Mouse (Mus musculus) CH12.LX (cell line): Measurements from ENCODE around the gene Sgcb. TPM values are rescaled to one million over a fixed set of nuclear protein-coding genes. Genes with fewer than 3 reads are reported as not detected.

Experiments used
- DNase-seq: peaks from one replicate; pipeline ENCODE4 v3.0.0-alpha.2; 2013; ENCODE audit errors: extremely low read depth
- H3K27ac ChIP-seq: 2 replicates; pipeline ENCODE4 v1.5.1; 2012; ENCODE audit warnings: low read depth, mild to moderate bottlenecking, control low read depth, moderate library complexity; ENCODE audit not compliant: insufficient read depth
- H3K27me3 ChIP-seq: replicated peaks from 2 replicates; pipeline ENCODE3; 2012; ENCODE audit warnings: inconsistent platforms
- H3K36me3 ChIP-seq, 2 experiments: replicated peaks in 1 of 2; 2 replicates each; pipeline versions ENCODE3 to v1.6.1; 2012; ENCODE audit warnings: inconsistent platforms in 1 of 2, low read length in 1 of 2, mild to moderate bottlenecking in 1 of 2, mixed read lengths in 1 of 2, moderate library complexity in 1 of 2; ENCODE audit not compliant: control insufficient read depth in 1 of 2, insufficient read depth in 1 of 2
- H3K4me1 ChIP-seq, 2 experiments: 2 replicates each; pipeline ENCODE4 v1.6.1; 2012; ENCODE audit warnings: inconsistent platforms in 1 of 2, moderate library complexity in 1 of 2; ENCODE audit not compliant: insufficient read depth in 2 of 2, control insufficient read depth in 1 of 2
- H3K4me2 ChIP-seq: 2 replicates; pipeline ENCODE4 v1.6.1; 2012; ENCODE audit warnings: low read depth, mild to moderate bottlenecking, control low read depth; ENCODE audit not compliant: poor library complexity, insufficient read depth, severe bottlenecking
- H3K4me3 ChIP-seq, 3 experiments: fragments of 150-350 bp in 1 of 3; sonication (generic) in 1 of 3; replicated peaks in 1 of 3; 2 replicates each; pipeline versions ENCODE3 to v1.5.1; 2011 to 2012; ENCODE audit warnings: low read depth in 2 of 3, low read length in 2 of 3, mild to moderate bottlenecking in 2 of 3, moderate library complexity in 2 of 3, control low read depth in 1 of 3, improper control_type of control experiment in 1 of 3, inconsistent platforms in 1 of 3, mixed read lengths in 1 of 3; ENCODE audit not compliant: poor library complexity in 1 of 3
- H3K79me2 ChIP-seq: replicated peaks from 2 replicates; pipeline ENCODE4 v1.6.1; 2012; ENCODE audit warnings: mild to moderate bottlenecking, moderate library complexity; ENCODE audit not compliant: control insufficient read depth, poor library complexity, insufficient read depth, severe bottlenecking; ENCODE audit errors: extremely low read depth
- H3K9ac ChIP-seq: 2 replicates; pipeline ENCODE4 v1.6.1; 2012; ENCODE audit warnings: low read depth, mild to moderate bottlenecking, control low read depth, moderate library complexity; ENCODE audit not compliant: insufficient read depth
- H3K9me3 ChIP-seq: replicated peaks from 2 replicates; pipeline ENCODE3; 2012; ENCODE audit warnings: low read length, inconsistent platforms, mixed read lengths
- BHLHE40 ChIP-seq: IDR thresholded peaks from 2 replicates; pipeline ENCODE4 v1.6.1; 2011; ENCODE audit warnings: mild to moderate bottlenecking, low read depth, low read length, improper control_type of control experiment
- CHD1 ChIP-seq: IDR thresholded peaks from 2 replicates; pipeline ENCODE4 v1.6.1; 2012; ENCODE audit warnings: low read depth, low read length, improper control_type of control experiment, inconsistent platforms
- CHD2 ChIP-seq: IDR thresholded peaks from 2 replicates; pipeline ENCODE4 v1.6.1; 2011; ENCODE audit warnings: low read length, improper control_type of control experiment
- CTCF ChIP-seq, 2 experiments: IDR thresholded peaks in 1 of 2; conservative IDR thresholded peaks in 1 of 2; 2 replicates each; pipeline ENCODE4 v1.5.1; 2011 to 2012; ENCODE audit warnings: low read depth in 2 of 2, low read length in 2 of 2, improper control_type of control experiment in 1 of 2, inconsistent platforms in 1 of 2, mild to moderate bottlenecking in 1 of 2, moderate library complexity in 1 of 2
- E2F4 ChIP-seq: IDR thresholded peaks from 2 replicates; pipeline ENCODE4 v1.6.1; 2011; ENCODE audit warnings: low read depth, low read length, improper control_type of control experiment; ENCODE audit not compliant: insufficient replicate concordance
- EP300 ChIP-seq: IDR thresholded peaks from 2 replicates; pipeline ENCODE4 v1.6.1; 2011; ENCODE audit warnings: low read length, improper control_type of control experiment
- ETS1 ChIP-seq: conservative IDR thresholded peaks from 2 replicates; pipeline ENCODE4 v1.6.1; 2012; ENCODE audit warnings: low read depth, mild to moderate bottlenecking, inconsistent platforms, low read length, improper control_type of control experiment, moderate library complexity
- GABPA ChIP-seq: IDR thresholded peaks from 2 replicates; pipeline ENCODE4 v1.6.1; 2012; ENCODE audit warnings: low read depth, low read length, improper control_type of control experiment, inconsistent platforms; ENCODE audit not compliant: insufficient replicate concordance
- IRF4 ChIP-seq: IDR thresholded peaks from 2 replicates; pipeline ENCODE4 v1.6.1; 2014; ENCODE audit warnings: low read depth, mild to moderate bottlenecking, inconsistent platforms, low read length, improper control_type of control experiment
- JUN ChIP-seq: IDR thresholded peaks from 2 replicates; pipeline ENCODE4 v1.6.1; 2011; ENCODE audit warnings: low read depth, mild to moderate bottlenecking, low read length, improper control_type of control experiment, moderate library complexity; ENCODE audit not compliant: insufficient read depth
- JUND ChIP-seq: conservative IDR thresholded peaks from 2 replicates; pipeline ENCODE4 v1.6.1; 2011; ENCODE audit warnings: low read depth, low read length, improper control_type of control experiment
- KAT2A ChIP-seq: IDR thresholded peaks from 2 replicates; pipeline ENCODE4 v1.6.1; 2012; ENCODE audit warnings: low read length, improper control_type of control experiment, inconsistent platforms; ENCODE audit not compliant: insufficient replicate concordance
- MAFK ChIP-seq: IDR thresholded peaks from 2 replicates; pipeline ENCODE4 v1.6.1; 2011; ENCODE audit warnings: low read length, improper control_type of control experiment; ENCODE audit not compliant: insufficient replicate concordance
- MAX ChIP-seq: IDR thresholded peaks from 2 replicates; pipeline ENCODE4 v1.6.1; 2011; ENCODE audit warnings: low read length, improper control_type of control experiment
- MEF2A ChIP-seq: IDR thresholded peaks from 2 replicates; pipeline ENCODE4 v1.6.1; 2014; ENCODE audit warnings: low read depth, mild to moderate bottlenecking, inconsistent platforms, low read length, improper control_type of control experiment, borderline replicate concordance
- MXI1 ChIP-seq: IDR thresholded peaks from 2 replicates; pipeline ENCODE4 v1.6.1; 2011; ENCODE audit warnings: mild to moderate bottlenecking, low read depth, low read length, improper control_type of control experiment
- MYC ChIP-seq: IDR thresholded peaks from 2 replicates; pipeline ENCODE4 v1.6.1; 2011; ENCODE audit warnings: low read depth, mild to moderate bottlenecking, improper control_type of control experiment, low read length
- NELFE ChIP-seq: IDR thresholded peaks from 2 replicates; pipeline ENCODE4 v1.6.1; 2011; ENCODE audit warnings: low read depth, low read length, improper control_type of control experiment
- NRF1 ChIP-seq: IDR thresholded peaks from 2 replicates; pipeline ENCODE4 v1.6.1; 2014; ENCODE audit warnings: low read depth, mild to moderate bottlenecking, inconsistent platforms, low read length, improper control_type of control experiment, moderate library complexity
- POLR2A ChIP-seq: IDR thresholded peaks from 2 replicates; pipeline ENCODE4 v1.6.1; 2011; ENCODE audit warnings: low read depth, mild to moderate bottlenecking, improper control_type of control experiment, low read length
- POLR2AphosphoS2 ChIP-seq: IDR thresholded peaks from 2 replicates; pipeline ENCODE4 v1.6.1; 2011; ENCODE audit warnings: low read depth, low read length, improper control_type of control experiment
- RAD21 ChIP-seq: IDR thresholded peaks from 2 replicates; pipeline ENCODE4 v1.6.1; 2011; ENCODE audit warnings: low read depth, mild to moderate bottlenecking, low read length, improper control_type of control experiment, moderate library complexity
- RCOR1 ChIP-seq: conservative IDR thresholded peaks from 2 replicates; pipeline ENCODE4 v1.6.1; 2012; ENCODE audit warnings: low read depth, mild to moderate bottlenecking, inconsistent platforms, low read length, improper control_type of control experiment
- SIN3A ChIP-seq: IDR thresholded peaks from 2 replicates; pipeline ENCODE4 v1.6.1; 2012; ENCODE audit warnings: low read length, improper control_type of control experiment, inconsistent platforms
- SMC3 ChIP-seq: IDR thresholded peaks from 2 replicates; pipeline ENCODE4 v1.6.1; 2011; ENCODE audit warnings: low read depth, low read length, improper control_type of control experiment
- TCF12 ChIP-seq: IDR thresholded peaks from 2 replicates; pipeline ENCODE4 v1.6.1; 2014; ENCODE audit warnings: low read depth, mild to moderate bottlenecking, inconsistent platforms, low read length, improper control_type of control experiment
- USF1 ChIP-seq: IDR thresholded peaks from 2 replicates; pipeline ENCODE4 v1.6.1; 2014; ENCODE audit warnings: low read depth, mild to moderate bottlenecking, inconsistent platforms, low read length, improper control_type of control experiment
- USF2 ChIP-seq: conservative IDR thresholded peaks from 2 replicates; pipeline ENCODE4 v1.6.1; 2011; ENCODE audit warnings: low read depth, low read length, improper control_type of control experiment
- ZC3H11A ChIP-seq: IDR thresholded peaks from 2 replicates; pipeline ENCODE4 v1.6.1; 2012; ENCODE audit warnings: low read depth, mild to moderate bottlenecking, inconsistent platforms, low read length, improper control_type of control experiment
- ZMIZ1 ChIP-seq: IDR thresholded peaks from 2 replicates; pipeline ENCODE4 v1.6.1; 2012; ENCODE audit warnings: low read depth, mild to moderate bottlenecking, inconsistent platforms, low read length, improper control_type of control experiment
- dilution Hi-C: fragments of 300-500 bp; cut with MboI; formaldehyde crosslinking; loops from 2 replicates; pipeline ENCODE4 v1.14.3; 2020; ENCODE audit warnings: low sequenced_read_pairs; ENCODE audit not compliant: extremely low pct_unique_long_range_greater_than_20kb, extremely low pct_ligation_motif_present
- in situ Hi-C: fragments of 300-500 bp; cut with MboI; formaldehyde crosslinking; loops from 3 replicates; pipeline ENCODE4 v1.14.3; 2019; ENCODE audit warnings: low sequenced_read_pairs, low pct_ligation_motif_present, low pct_unique_long_range_greater_than_20kb, mixed read lengths
- polyA plus RNA-seq: library from polyadenylated mRNA; unstranded; fragments of >175 nt; gene quantifications from 2 replicates; pipeline ENCODE4 v1.2.1, GENCODE M21; 2012; ENCODE audit warnings: low read depth; ENCODE audit not compliant: insufficient read length
- total RNA-seq, 2 experiments: library from RNA; depleted of rRNA; stranded (reverse); fragments of 300-350 nt in 1 of 2; fragments of >200 nt in 1 of 2; gene quantifications; 2 replicates each; pipeline ENCODE4 v1.2.3; 2012 to 2014

The Sgcb gene
- total and polyA plus RNA-seq, 3 experiments: 2.6 to 8.5 (median 4.6) TPM

DNA sequence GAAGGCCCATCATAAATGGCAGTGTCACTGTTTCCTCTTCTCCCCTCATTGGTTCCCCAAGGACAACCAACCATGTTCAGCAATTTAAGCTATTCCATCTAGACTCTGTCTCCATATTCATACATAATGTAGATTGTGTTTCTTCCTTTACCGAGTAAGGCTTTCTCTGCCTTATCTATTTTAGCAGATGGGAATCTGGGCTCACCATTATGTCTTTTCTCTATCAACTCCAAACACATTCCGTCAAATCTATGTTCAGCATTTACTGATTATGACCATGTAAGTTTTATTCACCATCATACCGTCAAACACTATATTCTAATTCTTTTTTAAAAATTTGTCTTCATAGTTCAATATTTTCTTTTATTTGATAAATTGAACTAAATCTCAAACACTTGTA, 6.5 kb downstream of the Sgcb start:
- in situ Hi-C loops: no loop called here
- dilution Hi-C loops: no loop called here
- no peak overlapping the region for H3K9ac ChIP-seq
- H3K4me1 ChIP-seq: 0 out of 4 replicates have a peak, but pooled peaks cover 0 to 6% of the 10 kb centered on the region in 2 experiments
- DNase-seq: no peak
- no peak overlapping the region for H3K4me3 ChIP-seq
- no peak overlapping the region for H3K4me2 ChIP-seq
- TF ChIP-seq TCF12: no peak
- TF ChIP-seq USF1: no peak
- TF ChIP-seq E2F4: no peak
- no peak for TF ChIP-seq CHD2
- TF ChIP-seq USF2: no peak
- TF ChIP-seq NELFE: no peak
- no peak for TF ChIP-seq IRF4
- no peak for TF ChIP-seq MXI1
- no peak for TF ChIP-seq CHD1
- TF ChIP-seq GABPA: no peak
- no peak for TF ChIP-seq ZC3H11A
- no peak for TF ChIP-seq MYC
- TF ChIP-seq NRF1: no peak
- TF ChIP-seq RAD21: no peak
- TF ChIP-seq MAFK: no peak
- TF ChIP-seq ETS1: no peak
- TF ChIP-seq CTCF (conservative IDR thresholded peaks at IDR 0.05 in 1 of 2, IDR thresholded peaks at IDR 0.05 in 1 of 2; ENCODE audit: low read depth in 2 of 2, low read length in 2 of 2): no peak
- no peaks in the 10 kb centered on the region for H3K27me3 ChIP-seq
- no peaks in the 10 kb centered on the region for H3K9me3 ChIP-seq
- H3K27ac ChIP-seq: no peak overlapping the region
- H3K36me3 ChIP-seq: peaks cover 5 to 62% of the 10 kb centered on the region in 2 experiments
- H3K79me2 ChIP-seq: no peaks in the 10 kb centered on the region

DNA sequence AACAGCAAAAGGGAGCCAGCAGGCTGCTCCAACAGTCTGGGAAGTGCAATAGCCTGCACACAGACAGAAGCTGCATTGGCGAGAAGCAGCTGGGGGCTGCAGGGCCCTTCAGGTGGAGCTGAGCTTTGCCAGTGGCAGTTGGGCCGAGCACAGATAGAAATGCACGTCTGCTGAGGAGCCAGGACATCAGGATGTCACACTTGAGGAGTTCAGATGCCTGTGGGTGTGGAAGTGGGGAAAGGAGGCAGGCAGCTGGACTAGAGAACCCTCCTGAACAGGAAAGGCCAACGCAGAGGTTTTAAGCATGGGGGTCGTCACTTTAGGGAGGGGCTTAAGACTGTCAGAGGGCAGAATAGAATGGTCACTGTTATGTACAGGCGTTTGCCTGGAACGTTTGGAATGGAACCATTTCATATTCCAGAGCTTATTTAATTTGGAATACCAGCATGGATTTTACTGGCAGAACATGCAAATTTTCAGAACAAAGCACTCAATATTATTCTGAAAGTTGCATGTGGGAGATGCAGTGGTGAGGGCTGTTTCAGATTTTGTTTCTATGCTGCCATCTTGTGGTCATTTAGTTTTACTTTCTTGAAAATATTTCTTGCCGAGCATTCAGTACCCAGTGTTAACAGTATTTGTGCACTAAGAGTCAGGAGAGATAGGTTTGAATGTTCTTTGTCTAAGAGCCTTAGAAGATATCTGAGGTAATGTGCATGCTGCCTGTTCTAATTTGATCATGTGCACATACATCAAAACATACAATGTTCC, 10.1 kb downstream of the Sgcb start:
- no peak overlapping the region for H3K9ac ChIP-seq
- peaks cover 9 to 65% of the 10 kb centered on the region in 2 experiments for H3K36me3 ChIP-seq
- no peak overlapping the region for H3K4me2 ChIP-seq
- DNase-seq: peak; percentile 58
- no peak overlapping the region for H3K27ac ChIP-seq
- H3K27me3 ChIP-seq: no peaks in the 10 kb centered on the region
- H3K9me3 ChIP-seq: peaks cover 6% of the 10 kb centered on the region
- dilution Hi-C loops (no loop called here), in situ Hi-C loops (loop anchor here (5.0 kb wide), 1 partner anchor 205 kb away; no protein-coding TSS in a partner anchor)
- H3K4me1 ChIP-seq: 0 out of 4 replicates have a peak, but pooled peaks cover 0 to 6% of the 10 kb centered on the region in 2 experiments
- no peak overlapping the region for H3K4me3 ChIP-seq
- no peaks in the 10 kb centered on the region for H3K79me2 ChIP-seq
- TF ChIP-seq MAFK (no peak), RAD21 (peak; percentile 81), EP300 (no peak), CTCF (conservative IDR thresholded peaks at IDR 0.05 in 1 of 2, IDR thresholded peaks at IDR 0.05 in 1 of 2; ENCODE audit: low read depth in 2 of 2, low read length in 2 of 2) (peak in 1 of 2 experiments; percentile 81; a peak in 2 of 4 replicates), MAX (no peak), MYC (peak; percentile 43; the same call in 1 of the 2 replicates), POLR2AphosphoS2 (no peak), IRF4 (no peak), BHLHE40 (no peak), JUN (no peak), MEF2A (no peak), KAT2A (no peak), NRF1 (no peak), GABPA (no peak), CHD1 (no peak), SMC3 (peak; percentile 70), POLR2A (no peak), RCOR1 (no peak), SIN3A (no peak), ZMIZ1 (no peak), MXI1 (no peak), JUND (no peak)
